Mouse (Mus musculus) spleen, postnatal 14 days (tissue): Measurements from ENCODE around the gene Cox18.
"Not testable (repeated sequence)": the region's sequence is repeated elsewhere in the genome, so short reads cannot be mapped to it uniquely, and the experiment has no call there.

ENCODE experiments used
- DNase-seq, 2 experiments: peaks; one replicate each; pipeline ENCODE4 v3.0.0; 2021 to 2022; ENCODE audit warnings: low spot score in 2 of 2

Gene Cox18

DNA sequence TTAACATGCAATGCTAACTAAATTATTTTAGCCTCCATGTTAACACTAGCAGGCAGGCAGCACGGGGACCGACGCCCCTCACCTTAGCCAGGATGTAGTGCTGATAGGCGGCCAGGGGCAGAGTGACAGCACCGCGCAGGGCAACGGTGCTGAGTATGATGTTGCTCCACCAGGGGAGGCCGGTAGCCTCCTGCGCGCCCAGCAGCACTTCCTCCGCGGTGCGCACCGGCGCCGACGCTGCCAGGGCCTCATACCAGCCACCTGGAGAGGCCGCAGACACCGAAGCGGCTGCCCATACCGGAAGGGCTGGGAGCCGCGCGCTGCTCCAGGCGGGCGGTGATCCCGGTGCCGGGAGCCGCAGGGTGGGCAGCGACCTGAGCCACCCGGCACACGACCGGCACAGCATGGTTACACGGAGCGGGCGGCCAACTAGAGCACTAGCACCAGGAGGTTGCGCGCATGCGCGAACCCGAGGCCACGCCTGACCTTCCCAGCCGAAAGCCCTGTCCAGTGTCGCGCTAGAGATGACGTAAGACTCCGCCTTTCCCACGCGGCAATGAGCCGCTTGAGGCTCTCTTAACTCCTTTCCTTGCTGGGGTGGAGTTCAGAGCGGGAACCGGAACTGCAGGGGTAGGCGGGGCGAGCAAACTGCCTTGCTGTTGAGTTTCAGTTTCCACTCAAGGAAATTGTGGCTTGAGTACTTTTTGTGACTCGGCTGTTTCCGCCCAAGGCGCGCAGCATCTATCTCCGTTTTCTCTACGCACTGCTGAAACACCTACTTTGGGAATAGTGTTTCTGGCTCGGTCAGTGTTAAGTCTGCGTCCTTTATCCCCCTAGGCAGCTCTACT, at the start of gene Cox18:
Cox18 (minus strand) TSS at position 468 of the 848 bp plus-strand sequence.
- peak; percentile 96 to 98 for DNase-seq

DNA sequence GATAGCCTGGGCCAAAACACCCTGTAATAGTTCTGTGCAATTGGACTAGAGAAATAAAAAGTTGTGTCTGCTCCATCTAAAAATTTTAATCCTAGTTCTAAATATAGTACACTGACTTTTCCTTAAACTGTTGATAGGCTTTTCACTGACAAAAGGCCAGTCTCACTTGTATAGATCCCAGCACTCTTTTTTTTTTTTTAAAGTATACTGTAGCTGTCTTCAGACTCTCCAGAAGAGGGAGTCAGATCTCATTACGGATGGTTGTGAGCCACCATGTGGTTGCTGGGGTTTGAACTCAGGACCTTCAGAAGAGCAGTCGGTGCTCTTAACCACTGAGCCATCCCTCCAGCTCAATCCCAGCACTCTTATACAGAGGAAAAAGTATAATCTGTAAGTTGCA, 38.4 kb upstream of the Cox18 start:
- not testable (repeated sequence) for DNase-seq

DNA sequence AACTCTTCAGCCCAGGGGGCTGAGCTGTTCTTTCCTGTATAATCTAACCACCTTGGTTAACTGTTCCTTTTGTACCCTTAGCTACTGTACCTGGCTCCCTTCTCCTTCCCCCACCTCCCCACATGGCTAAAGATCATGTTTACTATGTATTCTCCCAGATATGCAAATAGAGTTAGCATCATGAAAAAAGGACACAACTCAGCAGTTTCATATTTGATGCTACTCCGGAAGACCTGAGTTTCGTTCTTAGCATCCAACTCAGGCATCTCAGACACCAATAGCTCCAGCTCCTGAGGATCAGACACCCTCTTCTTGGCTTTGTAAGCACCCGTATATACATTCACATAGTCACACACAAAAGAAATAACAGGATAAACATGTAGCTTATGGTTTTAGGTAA, 33.2 kb upstream of the Cox18 start:
- DNase-seq: no peak

- no peak for DNase-seq
Observed at GRCm38 (mm10) chr5:90247503-90247902, 23.7 kb upstream of the Cox18 start.

GRCm38 (mm10) chr5:90246987-90247386, 23.2 kb upstream of the Cox18 start:
- no peak for DNase-seq

- no peak for DNase-seq
Observed at GRCm38 (mm10) chr5:90246567-90246966, 22.8 kb upstream of the Cox18 start.

DNA sequence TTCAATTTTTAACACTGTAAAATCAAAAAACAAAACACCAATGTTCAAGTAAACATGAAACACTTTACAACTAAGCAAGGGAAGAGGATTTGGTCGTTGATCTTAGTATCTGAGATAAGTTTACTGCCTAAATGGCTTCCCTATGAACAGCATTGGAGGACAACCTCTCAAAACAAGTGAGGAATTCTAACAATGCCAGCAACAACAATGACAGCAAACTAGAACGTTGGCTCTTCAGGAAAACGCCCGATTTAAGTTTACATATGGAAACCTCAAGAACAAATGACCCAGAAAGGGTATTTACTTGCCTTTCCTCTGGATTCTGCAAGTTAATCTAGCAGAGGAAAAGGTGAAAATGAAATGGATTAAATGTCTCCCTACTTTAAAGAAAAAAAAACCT, 21.6 kb upstream of the Cox18 start:
- no peak for DNase-seq

GRCm38 (mm10) chr5:90235217-90235616, 11.4 kb upstream of the Cox18 start:
- DNase-seq: no peak

GRCm38 (mm10) chr5:90233305-90233704, 9.5 kb upstream of the Cox18 start:
- DNase-seq: no peak

DNA sequence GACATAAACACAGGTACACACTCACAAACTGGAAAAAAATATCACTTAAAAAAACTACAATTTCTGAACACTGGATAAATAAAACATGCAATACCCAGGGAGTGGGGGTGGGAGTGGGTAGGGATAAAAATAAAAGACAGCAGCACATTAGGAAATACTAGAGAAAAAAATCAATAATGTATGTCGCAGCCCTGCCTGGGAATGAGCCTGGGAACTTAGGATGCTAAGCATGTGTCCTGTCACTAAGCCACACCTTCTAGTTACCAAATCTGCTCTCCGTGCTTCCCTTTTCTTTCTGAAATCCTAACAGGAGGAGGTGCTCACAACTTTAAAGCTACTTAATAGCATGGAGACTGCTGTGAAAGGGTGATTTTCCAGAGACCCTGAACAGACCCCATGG, 6.0 kb upstream of the Cox18 start:
- no peak for DNase-seq

DNA sequence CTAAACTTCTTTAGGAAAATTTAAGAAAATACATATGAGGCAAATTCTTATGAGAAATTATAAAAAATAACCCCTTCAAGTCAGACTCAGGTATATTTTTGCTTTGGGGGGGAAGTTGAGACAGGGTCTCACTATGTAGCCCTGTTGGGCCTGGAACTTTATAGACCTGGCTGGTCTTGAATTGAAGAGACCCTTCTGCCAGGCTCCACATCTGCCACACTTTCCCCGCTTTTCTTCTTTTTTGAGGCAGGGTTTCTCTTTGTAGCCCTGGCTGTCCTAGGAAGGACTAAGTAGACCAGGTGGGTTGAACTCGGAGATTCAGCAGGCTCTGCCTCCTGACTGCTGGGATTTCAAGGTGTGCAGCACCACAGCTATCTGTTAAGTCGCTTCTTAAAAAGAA, 2.9 kb upstream of the Cox18 start:
- DNase-seq: no peak

DNA sequence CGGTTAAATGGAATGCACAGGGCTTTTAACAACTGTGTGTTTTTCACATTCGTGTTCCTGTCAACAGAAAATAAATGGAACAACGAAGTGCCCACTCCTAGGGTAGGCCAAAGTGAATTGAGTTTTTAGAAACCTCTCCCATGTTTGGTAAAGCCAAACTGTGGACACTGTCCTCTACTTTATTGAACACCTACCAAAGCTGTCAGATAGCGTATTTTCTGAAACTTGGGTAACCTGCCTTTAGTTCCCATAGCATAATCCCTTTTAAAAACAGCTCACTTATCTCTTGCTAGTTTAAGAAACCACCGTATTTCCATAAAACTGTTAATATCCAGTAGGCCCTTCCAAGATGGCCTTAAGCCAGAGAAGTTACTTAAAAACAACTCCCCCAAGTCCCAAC, 929 bp upstream of the Cox18 start:
- DNase-seq: no peak

DNA sequence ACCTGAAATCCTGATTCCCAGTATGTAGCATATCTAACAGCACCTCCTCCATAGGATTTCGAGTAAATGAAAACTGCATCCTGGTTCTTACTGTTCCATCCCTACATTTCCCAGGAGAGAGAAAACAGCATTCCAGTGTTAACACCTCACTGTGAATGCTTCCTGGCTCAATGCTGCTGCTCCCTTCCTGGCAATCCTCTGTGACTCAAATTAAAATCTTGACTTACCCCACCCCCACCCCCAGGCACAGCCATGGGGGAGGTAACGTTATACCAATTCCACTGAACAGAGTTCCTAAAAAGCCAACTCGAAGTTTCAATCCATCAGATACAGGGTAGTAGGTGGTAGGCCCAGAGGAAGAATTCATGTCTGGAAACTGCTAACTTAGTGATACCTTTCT, 864 bp downstream of the Cox18 start:
- no peak for DNase-seq

- DNase-seq: no peak
Observed at GRCm38 (mm10) chr5:90217791-90218190, 6.0 kb downstream of the Cox18 start.

- DNase-seq: no peak
Observed at GRCm38 (mm10) chr5:90217226-90217625, 6.6 kb downstream of the Cox18 start.

DNA sequence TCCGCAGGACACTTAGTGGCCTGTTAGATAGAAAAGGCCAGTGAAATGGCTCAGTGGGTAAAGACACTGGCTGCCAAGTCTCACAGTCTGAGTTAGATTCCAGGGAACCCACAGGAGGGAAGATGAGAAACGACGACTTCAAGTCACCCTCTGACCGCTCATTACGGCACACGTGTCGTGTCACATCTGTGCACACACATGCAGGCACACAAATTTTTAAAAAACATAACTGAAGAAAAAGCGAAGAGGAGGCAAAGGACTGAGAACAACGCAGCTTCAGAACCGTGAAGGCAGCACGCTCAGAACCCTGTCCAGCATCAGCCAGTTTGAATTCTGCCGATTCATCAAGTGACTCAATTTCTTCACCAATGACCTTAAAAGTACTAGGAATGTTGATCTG, 10.4 kb downstream of the Cox18 start:
- no peak for DNase-seq

DNA sequence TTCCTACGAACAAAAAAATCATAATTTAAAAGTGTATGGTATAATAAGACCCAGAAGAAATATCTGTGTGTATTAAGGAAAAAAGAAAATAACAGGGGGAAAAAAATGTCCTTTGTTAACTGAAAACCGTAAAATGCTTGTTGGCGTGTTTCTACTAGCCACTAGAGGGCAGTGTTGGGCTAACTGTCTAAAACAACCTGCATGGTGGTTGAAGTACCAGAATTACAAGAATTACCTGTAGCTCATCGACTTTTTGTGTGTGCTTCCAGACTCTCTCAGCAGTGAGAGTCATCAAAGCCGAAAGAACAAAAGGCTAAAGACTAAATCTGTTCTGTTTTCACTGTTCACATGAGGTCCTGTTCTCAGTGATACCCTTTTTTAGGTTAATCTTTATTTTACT, 20.6 kb downstream of the Cox18 start:
- peak in 1 of 2 experiments; percentile 29 for DNase-seq

DNA sequence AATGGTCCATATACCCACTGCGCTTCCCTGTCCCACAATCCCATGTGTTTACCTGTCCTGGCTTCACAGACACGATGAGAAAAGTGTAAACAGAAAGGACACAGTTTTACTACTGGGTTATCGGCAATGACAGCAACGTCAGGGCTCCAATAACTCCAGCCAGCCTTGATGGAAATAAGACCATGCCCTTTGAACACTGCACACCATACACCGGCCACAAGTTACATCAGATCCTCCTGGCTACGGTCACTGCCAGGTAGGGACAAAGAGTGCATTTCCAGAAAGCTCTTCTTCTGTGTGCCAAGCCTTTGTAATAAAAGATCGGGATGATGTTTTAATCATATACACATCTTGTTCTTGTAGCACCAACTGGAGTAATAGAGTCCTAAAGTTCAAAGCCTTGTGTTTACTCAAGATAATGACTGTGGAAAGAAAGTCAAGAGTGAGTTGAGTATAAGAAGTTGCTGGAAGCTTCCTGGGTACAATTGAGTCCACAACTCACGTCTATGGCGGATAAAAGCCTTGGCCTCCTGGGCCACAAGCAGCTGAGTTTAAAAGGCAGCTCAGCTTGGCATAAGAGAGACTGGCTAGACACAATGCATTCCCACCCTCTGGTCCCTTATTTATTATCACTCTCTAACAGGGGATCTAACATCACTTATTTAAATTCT, 21.2 kb downstream of the Cox18 start:
- no peak for DNase-seq

- no peak for DNase-seq
Observed at GRCm38 (mm10) chr5:90199922-90200632, 23.7 kb downstream of the Cox18 start.

- no peak for DNase-seq
Observed at GRCm38 (mm10) chr5:90194831-90195230, 29.0 kb downstream of the Cox18 start.

- DNase-seq: no peak
Observed at GRCm38 (mm10) chr5:90182782-90183181, 41.0 kb downstream of the Cox18 start.

DNA sequence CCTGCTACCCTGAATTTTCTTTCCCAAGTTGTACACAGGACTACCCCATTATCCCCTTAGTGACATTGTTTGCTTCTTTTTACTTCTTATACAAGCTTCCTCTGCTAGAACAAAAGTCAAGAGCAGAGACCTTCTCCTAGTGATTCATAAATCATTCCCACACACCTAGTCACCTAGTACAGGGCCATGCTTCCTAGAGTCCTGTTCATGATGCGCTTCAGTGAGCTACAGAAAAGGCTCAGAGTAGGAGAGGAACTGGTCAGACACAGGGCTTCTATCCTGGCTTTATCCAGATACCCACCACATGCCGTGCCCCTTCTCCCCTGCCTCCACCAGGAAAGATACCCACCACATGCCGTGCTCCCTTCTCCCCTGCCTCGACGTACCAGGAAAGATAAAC, 44.7 kb downstream of the Cox18 start:
- no peak for DNase-seq

- DNase-seq: no peak
Observed at GRCm38 (mm10) chr5:90178116-90178515, 45.7 kb downstream of the Cox18 start.
